ENCODE assay signal across 8 mouse cellular contexts in the genomic region with DNA sequence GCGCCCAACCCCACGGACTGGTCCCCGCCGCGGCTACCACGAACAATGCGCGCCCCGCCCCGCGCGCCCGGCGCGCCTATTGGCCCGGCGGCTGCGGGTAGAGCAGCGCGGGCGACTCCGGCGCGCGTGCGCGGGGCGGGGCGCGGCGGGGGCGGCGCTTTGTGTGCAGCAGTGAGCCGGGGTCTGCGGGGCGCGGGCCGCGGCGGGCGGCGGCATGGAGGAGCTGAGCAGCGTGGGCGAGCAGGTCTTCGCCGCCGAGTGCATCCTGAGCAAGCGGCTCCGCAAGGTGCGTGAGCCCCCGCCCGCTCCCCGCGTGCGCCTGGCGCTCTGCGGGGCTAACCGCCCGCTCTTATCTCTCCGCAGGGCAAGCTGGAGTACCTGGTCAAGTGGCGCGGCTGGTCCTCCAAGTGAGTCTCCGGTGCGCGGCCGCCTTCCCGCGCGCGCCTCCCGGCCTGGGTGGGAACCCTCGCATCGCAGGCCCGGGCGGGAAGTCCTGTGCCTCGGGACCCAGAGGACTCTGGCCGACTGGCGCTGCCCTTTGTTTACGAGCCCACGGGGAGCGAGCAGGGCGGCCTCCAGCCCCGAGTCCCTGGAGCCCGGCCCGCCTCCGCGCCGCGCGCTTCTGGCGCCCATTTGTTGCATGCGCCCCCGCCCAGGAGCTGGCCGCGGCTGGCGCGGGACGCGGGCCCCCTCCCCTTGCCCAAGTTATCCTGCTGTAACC. TPM values are rescaled to one million over a fixed set of nuclear protein-coding genes. Genes with fewer than 3 reads are reported as not detected.
DNase-seq lines count a peak whose midpoint lies in the region; ATAC-seq and TF ChIP-seq lines count a peak whose summit lies in the region.

Gene Cbx2 (plus strand): TSS at position 68 of the 721 bp plus-strand sequence.

- peaks cover 43% of the 10 kb centered on the region for H3K4me1 ChIP-seq in embryonic facial prominence, embryonic 13.5 days
- peaks cover 29% of the 10 kb centered on the region for H3K4me1 ChIP-seq in heart, embryonic 11.5 days (ENCODE audit: control insufficient read depth, insufficient read depth, low read length)
- H3K4me1 ChIP-seq in kidney, embryonic 14.5 days (ENCODE audit: control insufficient read depth, insufficient read depth, low read length): peaks cover 34% of the 10 kb centered on the region
- H3K4me1 ChIP-seq in liver, adult 2 months (ENCODE audit: control insufficient read depth, insufficient read depth, low read length): peaks cover 7% of the 10 kb centered on the region
- H3K4me1 ChIP-seq in midbrain, postnatal 0 days (ENCODE audit: insufficient read depth, low read length): peaks cover 16% of the 10 kb centered on the region; the same call in 1 of the 2 replicates

- peak; percentile 93 for ATAC-seq in embryonic facial prominence, embryonic 13.5 days (ENCODE audit: insufficient number of reproducible peaks, insufficient read depth, low FRiP score, low TSS enrichment, low read depth)
- peak; percentile 86 for ATAC-seq in heart, embryonic 11.5 days (replicated peaks; ENCODE audit: insufficient number of reproducible peaks, low FRiP score, low TSS enrichment)
- peak; percentile 89 for ATAC-seq in kidney, embryonic 14.5 days (ENCODE audit: low FRiP score, low TSS enrichment)
- ATAC-seq in midbrain, postnatal 0 days (ENCODE audit: low FRiP score): peak; percentile 91

- peaks cover 8% of the 10 kb centered on the region; the same call in 1 of the 2 replicates for H3K79me2 ChIP-seq in liver, adult 2 months (ENCODE audit: control insufficient read depth, insufficient read depth, low read length)

- TF ChIP-seq POLR2A in liver, adult 2 months (IDR thresholded peaks at IDR 0.05; ENCODE audit: extremely low read depth, insufficient read depth, low read length): peak; percentile 46; the same call in 1 of the 2 replicates

- TF ChIP-seq CTCF in liver, adult 2 months (IDR thresholded peaks at IDR 0.05; ENCODE audit: low read depth, low read length): no peak
- no peak for TF ChIP-seq CTCF in midbrain, postnatal 0 days (IDR thresholded peaks at IDR 0.05)

- H3K36me3 ChIP-seq in embryonic facial prominence, embryonic 13.5 days: peaks cover 26% of the 10 kb centered on the region
- H3K36me3 ChIP-seq in heart, embryonic 11.5 days (ENCODE audit: control insufficient read depth, insufficient read depth, low read length): peaks cover 13% of the 10 kb centered on the region
- H3K36me3 ChIP-seq in kidney, embryonic 14.5 days (ENCODE audit: control insufficient read depth, insufficient read depth, low read length): peaks cover 20% of the 10 kb centered on the region
- peaks cover 3% of the 10 kb centered on the region; the same call in 1 of the 2 replicates for H3K36me3 ChIP-seq in liver, adult 2 months (ENCODE audit: control insufficient read depth, insufficient read depth, low read length)
- H3K36me3 ChIP-seq in midbrain, postnatal 0 days (ENCODE audit: insufficient read depth, low read length): peaks cover 16% of the 10 kb centered on the region
- H3K36me3 ChIP-seq in splenic B cell, adult 2 months (ENCODE audit: control insufficient read depth, insufficient read depth, low read length, poor library complexity, severe bottlenecking): no peaks in the 10 kb centered on the region

- under 1% methylated on average over 75 of the region's 99 CpGs for whole genome bisulfite sequencing in embryonic facial prominence, embryonic 13.5 days
- under 1% methylated on average over 88 of the region's 99 CpGs for WGBS in heart, embryonic 11.5 days (ENCODE audit: insufficient replicate concordance)
- under 1% methylated on average over 73 of the region's 99 CpGs for WGBS in kidney, embryonic 14.5 days
- under 1% methylated on average over 95 of the region's 99 CpGs for WGBS in liver, adult 2 months
- under 1% methylated on average over 81 of the region's 99 CpGs for WGBS in midbrain, postnatal 0 days

- peak within 1 kb of the TSS; percentile 98 for H3K9ac ChIP-seq in embryonic facial prominence, embryonic 13.5 days
- peak within 1 kb of the TSS; percentile 93 for H3K9ac ChIP-seq in heart, embryonic 11.5 days (ENCODE audit: low read depth, low read length)
- peak within 1 kb of the TSS; percentile 91 for H3K9ac ChIP-seq in kidney, embryonic 14.5 days (ENCODE audit: low read depth, low read length)
- H3K9ac ChIP-seq in liver, adult 2 months (ENCODE audit: low read depth, low read length): peak within 1 kb of the TSS; percentile 93
- peak within 1 kb of the TSS; percentile 83 for H3K9ac ChIP-seq in midbrain, postnatal 0 days (replicated peaks; ENCODE audit: low read length, poor library complexity, severe bottlenecking)

- peak within 1 kb of the TSS; percentile 92 for H3K4me2 ChIP-seq in embryonic facial prominence, embryonic 13.5 days
- H3K4me2 ChIP-seq in heart, embryonic 11.5 days: peak within 1 kb of the TSS; percentile 87
- peak within 1 kb of the TSS; percentile 91 for H3K4me2 ChIP-seq in kidney, embryonic 14.5 days (replicated peaks; ENCODE audit: low read depth, low read length)
- peak within 1 kb of the TSS; percentile 90 for H3K4me2 ChIP-seq in midbrain, postnatal 0 days (ENCODE audit: low read depth, low read length, poor library complexity, severe bottlenecking)

- 0 out of 2 replicates have a peak, but pooled peaks cover 5% of the 10 kb centered on the region for H3K27me3 ChIP-seq in embryonic facial prominence, embryonic 13.5 days
- H3K27me3 ChIP-seq in heart, embryonic 11.5 days (ENCODE audit: control insufficient read depth, insufficient read depth, low read length): peaks cover 15% of the 10 kb centered on the region
- no peaks in the 10 kb centered on the region; the same call in 1 of the 2 replicates for H3K27me3 ChIP-seq in kidney, embryonic 14.5 days (ENCODE audit: control insufficient read depth, insufficient read depth, low read length)
- H3K27me3 ChIP-seq in liver, adult 2 months (ENCODE audit: control insufficient read depth, insufficient read depth, low read length): no peaks in the 10 kb centered on the region
- peaks cover 3% of the 10 kb centered on the region; the same call in 1 of the 2 replicates for H3K27me3 ChIP-seq in midbrain, postnatal 0 days (ENCODE audit: insufficient read depth, low read length)
- no peaks in the 10 kb centered on the region for H3K27me3 ChIP-seq in splenic B cell, adult 2 months (ENCODE audit: control insufficient read depth, insufficient read depth, low read length, poor library complexity, severe bottlenecking)

- peak; percentile 82 to 88 for DNase-seq in B cell, adult 2 months
- DNase-seq in adrenal gland, postnatal 36 days: peak; percentile 92 to 97
- DNase-seq in liver, adult 2 months (ENCODE audit: extremely low read depth, low read depth, low spot score): peak; percentile 39
- peak; percentile 92 for DNase-seq in midbrain, postnatal 0 days (ENCODE audit: low spot score)
- peak; percentile 79 for DNase-seq in splenic B cell, adult 2 months (ENCODE audit: low read depth, low spot score)

- H3K9me3 ChIP-seq in embryonic facial prominence, embryonic 13.5 days: no peaks in the 10 kb centered on the region
- no peaks in the 10 kb centered on the region for H3K9me3 ChIP-seq in heart, embryonic 11.5 days (replicated peaks; ENCODE audit: control insufficient read depth, low read length)
- no peaks in the 10 kb centered on the region for H3K9me3 ChIP-seq in kidney, embryonic 14.5 days (ENCODE audit: control insufficient read depth, low read length)
- H3K9me3 ChIP-seq in midbrain, postnatal 0 days (ENCODE audit: low read length): no peaks in the 10 kb centered on the region

- peak within 1 kb of the TSS; percentile 97 for H3K27ac ChIP-seq in embryonic facial prominence, embryonic 13.5 days
- H3K27ac ChIP-seq in heart, embryonic 11.5 days (ENCODE audit: low read depth, low read length): peak within 1 kb of the TSS; percentile 77
- H3K27ac ChIP-seq in kidney, embryonic 14.5 days (ENCODE audit: low read depth, low read length): peak within 1 kb of the TSS; percentile 94
- H3K27ac ChIP-seq in liver, adult 2 months (replicated peaks; ENCODE audit: insufficient read depth, low read depth, low read length): peak within 1 kb of the TSS; percentile 84
- peak within 1 kb of the TSS; percentile 70 for H3K27ac ChIP-seq in midbrain, postnatal 0 days (ENCODE audit: low read depth, low read length)

- H3K4me3 ChIP-seq in embryonic facial prominence, embryonic 13.5 days: peak within 1 kb of the TSS; percentile 98
- H3K4me3 ChIP-seq in heart, embryonic 11.5 days (ENCODE audit: low read depth, low read length): peak within 1 kb of the TSS; percentile 78
- peak within 1 kb of the TSS; percentile 94 for H3K4me3 ChIP-seq in kidney, embryonic 14.5 days (ENCODE audit: low read length)
- H3K4me3 ChIP-seq in liver, adult 2 months (ENCODE audit: insufficient read depth, low read depth, low read length): peak within 1 kb of the TSS; percentile 96
- H3K4me3 ChIP-seq in midbrain, postnatal 0 days (ENCODE audit: low read depth, low read length): peak within 1 kb of the TSS; percentile 92

RNA-seq across cellular contexts. Expression of gene Cbx2, which starts in this region (rescaled TPM):
- 1 to 10 TPM; 7.6 to 7.7 TPM for total RNA-seq in adrenal gland, postnatal 36 days (2021)
- 54.4 and 64.8 TPM in 2 replicates for polyA plus RNA-seq in embryonic facial prominence, embryonic 13.5 days (2015; fragmentation: Nextera tagmentation; extraction: Ambion mirVana)
- polyA plus RNA-seq in heart, embryonic 11.5 days (2014; fragmentation: Nextera tagmentation; extraction: Ambion mirVana): 23.6 and 23.8 TPM in 2 replicates
- polyA plus RNA-seq in kidney, embryonic 14.5 days (2014; fragmentation: Nextera tagmentation; extraction: Ambion mirVana): 19.9 and 38.2 TPM in 2 replicates
- 3.9 and 4.9 TPM in 2 replicates for total RNA-seq in liver, adult 2 months (2014; rRNA removed)
- 2.9 and 4.1 TPM in 2 replicates for polyA plus RNA-seq in liver, adult 2 months (2012; rRNA removed)
- 9.6 and 10.6 TPM in 2 replicates for total RNA-seq in midbrain, postnatal 0 days (2014; rRNA removed)
- 5.6 and 6.7 TPM in 2 replicates for polyA plus RNA-seq in midbrain, postnatal 0 days (2015; fragmentation: Nextera tagmentation; extraction: Ambion mirVana)

Comparison
In these comparisons a context has a peak if more than half of its experiments do, and no peak if none do; other contexts are left out.
1. Peak in every context shown above with its lines: DNase-seq, ATAC-seq, H3K4me3 ChIP-seq and H3K27ac ChIP-seq.
2. DNase-seq: peak in every context shown above with its lines; median percentile 94 in adrenal gland, postnatal 36 days; 92 in midbrain, postnatal 0 days; 85 in B cell, adult 2 months; 79 in splenic B cell, adult 2 months; 39 in liver, adult 2 months.